Mouse (Mus musculus): ENCODE data around the gene Klhl5. TPM values are rescaled to one million over a fixed set of nuclear protein-coding genes. Genes with fewer than 3 reads are reported as not detected.

Klhl5 gene
- total and polyA plus RNA-seq, 3 experiments: 10.8 to 15.3 (median 12.9) TPM

DNA sequence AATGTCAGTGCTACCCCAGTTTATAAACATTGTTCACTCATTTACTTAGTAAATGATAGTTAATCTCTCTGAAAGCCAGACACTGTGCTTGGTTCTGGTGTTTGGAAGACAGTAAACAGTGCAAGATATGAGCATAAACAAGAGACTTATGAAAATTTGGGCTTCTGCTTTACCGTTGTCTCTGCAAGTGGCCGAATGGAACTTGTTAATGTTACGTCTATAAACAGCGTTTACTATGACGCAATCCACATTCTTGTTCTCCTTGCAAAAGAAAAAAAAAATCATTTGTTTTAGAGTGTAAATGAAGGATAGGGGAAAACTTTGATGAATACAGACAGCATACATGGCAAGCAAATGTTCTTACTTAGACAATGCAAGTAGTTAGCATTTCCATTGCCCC is 15.4 kb upstream of the Klhl5 start, which contains the start of gene Tmem156:
Tmem156 (minus strand) TSS at position 212 of the 400 bp plus-strand sequence.
- TF ChIP-seq EP300 (IDR thresholded peaks at IDR 0.05; ENCODE audit: insufficient read depth, low read depth, low read length): no peak
- no peak for TF ChIP-seq CTCF (IDR thresholded peaks at IDR 0.05)
- no peak for TF ChIP-seq POLR2A (IDR thresholded peaks at IDR 0.05; ENCODE audit: insufficient read depth, low read depth, low read length)
- no peak within 1 kb of the TSS for H3K4me3 ChIP-seq
- no peaks in the 10 kb centered on the region for H3K27me3 ChIP-seq (ENCODE audit: control insufficient read depth, insufficient read depth, low read length)
- DNase-seq: no peak
- intact Hi-C loops (cut with DNase I): no loop called here
- no peak within 1 kb of the TSS for H3K9ac ChIP-seq (ENCODE audit: low read depth, low read length)
- no peaks in the 10 kb centered on the region for H3K4me1 ChIP-seq (ENCODE audit: control insufficient read depth, insufficient read depth, low read length)
- no peaks in the 10 kb centered on the region for H3K79me2 ChIP-seq (replicated peaks; ENCODE audit: control insufficient read depth, insufficient read depth, low read length)
- 54% methylated on average over 5 of the region's 5 CpGs for WGBS
- H3K36me3 ChIP-seq (ENCODE audit: control insufficient read depth, insufficient read depth, low read length): no peaks in the 10 kb centered on the region
- no peak within 1 kb of the TSS for H3K27ac ChIP-seq

GRCm38 (mm10) chr5:65093769-65094168 is 13.6 kb upstream of the Klhl5 start:
- Histone ChIP-seq H3K4me1 (ENCODE audit: control insufficient read depth, insufficient read depth, low read length) (no peaks in the 10 kb centered on the region), H3K36me3 (ENCODE audit: control insufficient read depth, insufficient read depth, low read length) (no peaks in the 10 kb centered on the region), H3K27me3 (ENCODE audit: control insufficient read depth, insufficient read depth, low read length) (no peaks in the 10 kb centered on the region), H3K9ac (ENCODE audit: low read depth, low read length) (no peak overlapping the region), H3K27ac (no peak overlapping the region), H3K79me2 (replicated peaks; ENCODE audit: control insufficient read depth, insufficient read depth, low read length) (no peaks in the 10 kb centered on the region), H3K4me3 (no peak overlapping the region)
- intact Hi-C loops (cut with DNase I): no loop called here
- TF ChIP-seq POLR2A (IDR thresholded peaks at IDR 0.05; ENCODE audit: insufficient read depth, low read depth, low read length) (no peak), EP300 (IDR thresholded peaks at IDR 0.05; ENCODE audit: insufficient read depth, low read depth, low read length) (no peak), CTCF (IDR thresholded peaks at IDR 0.05) (no peak)
- no peak for DNase-seq

DNA sequence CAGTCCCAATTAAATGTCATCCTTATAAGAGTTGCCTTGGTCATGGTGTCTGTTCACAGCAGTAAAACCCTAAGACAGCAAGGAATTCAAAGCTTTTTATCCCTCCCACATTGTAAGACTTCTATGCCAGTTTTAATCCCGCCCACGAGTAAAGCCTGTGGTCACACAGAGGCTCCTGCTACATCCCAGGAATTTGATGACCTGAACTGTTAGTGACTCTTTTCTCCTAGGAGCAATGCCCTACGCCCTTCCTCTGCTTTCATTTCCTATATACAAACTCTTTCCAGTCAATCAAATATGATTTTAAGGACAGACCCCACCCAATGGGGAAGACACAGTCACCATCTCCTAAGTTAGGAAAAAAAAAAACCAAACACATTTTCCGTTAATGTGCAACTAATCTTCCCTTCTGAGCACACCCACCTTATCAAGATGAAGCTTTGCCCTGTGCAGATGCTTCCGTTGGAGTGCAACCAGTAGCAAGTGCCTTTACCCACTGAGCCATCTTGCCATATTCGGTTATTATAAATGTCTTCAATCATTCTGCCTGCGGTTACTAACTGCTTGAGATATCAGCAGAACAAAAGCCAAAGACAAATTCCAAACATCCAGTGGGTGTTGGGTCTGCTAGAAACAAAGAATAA is 12.3 kb upstream of the Klhl5 start:
- intact Hi-C loops (cut with DNase I): no loop called here
- H3K27me3 ChIP-seq (ENCODE audit: control insufficient read depth, insufficient read depth, low read length): no peaks in the 10 kb centered on the region
- no peak overlapping the region for H3K4me3 ChIP-seq
- no peaks in the 10 kb centered on the region for H3K36me3 ChIP-seq (ENCODE audit: control insufficient read depth, insufficient read depth, low read length)
- H3K27ac ChIP-seq: no peak overlapping the region
- no peak for DNase-seq
- no peaks in the 10 kb centered on the region for H3K4me1 ChIP-seq (ENCODE audit: control insufficient read depth, insufficient read depth, low read length)
- no peaks in the 10 kb centered on the region for H3K79me2 ChIP-seq (replicated peaks; ENCODE audit: control insufficient read depth, insufficient read depth, low read length)
- WGBS: 83% methylated on average over 7 of the region's 7 CpGs
- H3K9ac ChIP-seq (ENCODE audit: low read depth, low read length): no peak overlapping the region
- TF ChIP-seq CTCF (IDR thresholded peaks at IDR 0.05): no peak
- TF ChIP-seq POLR2A (IDR thresholded peaks at IDR 0.05; ENCODE audit: insufficient read depth, low read depth, low read length): no peak
- no peak for TF ChIP-seq EP300 (IDR thresholded peaks at IDR 0.05; ENCODE audit: insufficient read depth, low read depth, low read length)

DNA sequence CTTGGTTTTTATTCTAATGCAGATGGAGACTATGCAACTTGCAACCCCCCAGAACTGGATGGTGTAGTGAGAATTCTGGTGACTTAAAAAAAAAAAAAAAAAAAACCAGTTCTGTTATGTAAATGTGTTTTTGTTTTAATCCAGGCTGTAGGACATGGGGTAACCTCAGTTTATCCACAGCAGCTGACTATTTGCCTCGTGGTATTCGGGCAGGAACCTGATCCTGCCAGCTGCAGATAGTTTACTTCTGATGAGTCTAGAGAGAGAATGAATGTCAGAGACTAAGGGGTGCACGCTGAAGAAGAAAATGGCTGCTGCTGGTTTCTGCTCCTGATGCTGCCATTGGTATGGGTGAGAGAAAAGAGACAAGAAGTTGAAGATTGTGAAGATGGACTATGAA is 11.3 kb upstream of the Klhl5 start:
- Histone ChIP-seq H3K27me3 (ENCODE audit: control insufficient read depth, insufficient read depth, low read length) (no peaks in the 10 kb centered on the region), H3K36me3 (ENCODE audit: control insufficient read depth, insufficient read depth, low read length) (no peaks in the 10 kb centered on the region), H3K79me2 (replicated peaks; ENCODE audit: control insufficient read depth, insufficient read depth, low read length) (no peaks in the 10 kb centered on the region), H3K9ac (ENCODE audit: low read depth, low read length) (no peak overlapping the region), H3K4me3 (no peak overlapping the region), H3K27ac (no peak overlapping the region), H3K4me1 (ENCODE audit: control insufficient read depth, insufficient read depth, low read length) (no peaks in the 10 kb centered on the region)
- intact Hi-C loops (cut with DNase I): no loop called here
- TF ChIP-seq EP300 (IDR thresholded peaks at IDR 0.05; ENCODE audit: insufficient read depth, low read depth, low read length): no peak
- TF ChIP-seq POLR2A (IDR thresholded peaks at IDR 0.05; ENCODE audit: insufficient read depth, low read depth, low read length): no peak
- TF ChIP-seq CTCF (IDR thresholded peaks at IDR 0.05): no peak
- 77% methylated on average over 3 of the region's 3 CpGs for WGBS
- no peak for DNase-seq

GRCm38 (mm10) chr5:65096805-65097204 is 10.5 kb upstream of the Klhl5 start:
- TF ChIP-seq POLR2A (IDR thresholded peaks at IDR 0.05; ENCODE audit: insufficient read depth, low read depth, low read length) (no peak), CTCF (IDR thresholded peaks at IDR 0.05) (no peak), EP300 (IDR thresholded peaks at IDR 0.05; ENCODE audit: insufficient read depth, low read depth, low read length) (no peak)
- intact Hi-C loops (cut with DNase I): no loop called here
- Histone ChIP-seq H3K4me3 (no peak overlapping the region), H3K79me2 (replicated peaks; ENCODE audit: control insufficient read depth, insufficient read depth, low read length) (no peaks in the 10 kb centered on the region), H3K36me3 (ENCODE audit: control insufficient read depth, insufficient read depth, low read length) (no peaks in the 10 kb centered on the region), H3K27me3 (ENCODE audit: control insufficient read depth, insufficient read depth, low read length) (no peaks in the 10 kb centered on the region), H3K27ac (no peak overlapping the region), H3K9ac (ENCODE audit: low read depth, low read length) (no peak overlapping the region), H3K4me1 (ENCODE audit: control insufficient read depth, insufficient read depth, low read length) (no peaks in the 10 kb centered on the region)
- no peak for DNase-seq
- 70% methylated on average over 3 of the region's 3 CpGs for WGBS

DNA sequence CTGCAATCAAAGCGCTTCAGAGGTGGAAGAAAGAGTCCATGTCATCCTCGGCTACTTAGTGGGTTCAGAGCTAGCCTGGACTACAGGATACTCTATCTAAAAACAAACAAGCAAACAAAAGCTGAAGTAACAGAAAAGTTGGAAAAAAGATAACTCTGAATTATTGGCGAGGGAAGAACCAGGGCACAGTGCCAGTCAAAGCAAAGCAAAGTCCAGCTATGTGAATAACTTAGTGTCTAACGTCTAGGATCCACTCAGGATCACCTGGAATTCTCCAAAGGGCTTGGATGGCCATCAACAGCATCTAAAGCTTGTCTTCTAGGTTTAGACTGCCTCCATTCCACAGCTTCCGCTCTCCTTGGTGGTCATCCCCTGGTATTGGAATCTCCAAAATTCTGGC is 9.9 kb upstream of the Klhl5 start:
- Histone ChIP-seq H3K9ac (ENCODE audit: low read depth, low read length) (no peak overlapping the region), H3K4me1 (ENCODE audit: control insufficient read depth, insufficient read depth, low read length) (no peaks in the 10 kb centered on the region), H3K27me3 (ENCODE audit: control insufficient read depth, insufficient read depth, low read length) (no peaks in the 10 kb centered on the region), H3K4me3 (no peak overlapping the region), H3K36me3 (ENCODE audit: control insufficient read depth, insufficient read depth, low read length) (no peaks in the 10 kb centered on the region), H3K27ac (no peak overlapping the region), H3K79me2 (replicated peaks; ENCODE audit: control insufficient read depth, insufficient read depth, low read length) (no peaks in the 10 kb centered on the region)
- no peak for DNase-seq
- intact Hi-C loops (cut with DNase I): no loop called here
- TF ChIP-seq CTCF (IDR thresholded peaks at IDR 0.05): no peak
- no peak for TF ChIP-seq EP300 (IDR thresholded peaks at IDR 0.05; ENCODE audit: insufficient read depth, low read depth, low read length)
- whole genome bisulfite sequencing: 64% methylated on average over 5 of the region's 5 CpGs
